In the genomic region with DNA sequence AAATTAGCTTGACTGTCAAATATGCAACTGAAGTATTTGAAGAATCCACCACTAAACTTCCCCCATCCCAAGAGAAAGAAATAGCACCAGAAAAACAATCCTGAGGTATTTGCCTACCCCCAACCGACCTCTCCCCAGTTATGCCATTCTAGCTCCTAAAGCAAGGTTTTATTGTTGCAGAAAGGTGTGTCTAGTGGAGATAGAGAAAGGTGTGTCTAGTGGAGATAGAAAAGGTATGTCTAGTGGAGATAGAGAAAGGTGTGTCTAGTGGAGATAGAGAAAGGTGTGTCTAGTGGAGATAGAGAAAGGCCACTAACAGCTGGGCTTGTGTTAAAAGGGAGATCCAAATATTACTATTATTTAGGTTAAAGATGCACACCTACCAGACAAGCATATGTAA, we compare ENCODE assay signal across 23 mouse cellular contexts.
A peak's percentile ranks its signal among the peaks of the same experiment; 100 is the strongest.
DNase-seq lines count a peak whose midpoint lies in the region; ATAC-seq and TF ChIP-seq lines count a peak whose summit lies in the region.
"Had no signal": no experiment of that assay in that cellular context is flagged by ENCODE, and none has a peak within 500 bp of the region (broad histone marks: within the 10 kb centered on the region; RNA-seq: fewer than 3 reads in every experiment).

No protein-coding gene starts in this region.

- H3K9ac ChIP-seq in intestine, embryonic 14.5 days (ENCODE audit: low read length): no peak overlapping the region
- H3K9ac ChIP-seq in intestine, postnatal 0 days (ENCODE audit: low read depth, low read length): no peak overlapping the region
- no peak overlapping the region for H3K9ac ChIP-seq in intestine, embryonic 15.5 days
- no peak overlapping the region for H3K9ac ChIP-seq in forebrain, postnatal 0 days
- H3K9ac ChIP-seq: embryonic facial prominence, embryonic 12.5 days; forebrain, embryonic 13.5 days; forebrain, embryonic 15.5 days had no signal

- no peaks in the 10 kb centered on the region for H3K4me1 ChIP-seq in intestine, embryonic 14.5 days (replicated peaks; ENCODE audit: control insufficient read depth, insufficient read depth, low read length)
- no peaks in the 10 kb centered on the region; the same call in 1 of the 2 replicates for H3K4me1 ChIP-seq in intestine, postnatal 0 days (replicated peaks; ENCODE audit: control insufficient read depth, insufficient read depth, low read length)
- no peaks in the 10 kb centered on the region for H3K4me1 ChIP-seq in intestine, embryonic 15.5 days (replicated peaks)
- 0 out of 2 replicates have a peak, but pooled peaks cover 3% of the 10 kb centered on the region for H3K4me1 ChIP-seq in forebrain, postnatal 0 days (ENCODE audit: insufficient read depth)
- H3K4me1 ChIP-seq: embryonic facial prominence, embryonic 10.5 days; embryonic facial prominence, embryonic 12.5 days; forebrain, embryonic 15.5 days had no signal

- H3K27ac ChIP-seq in intestine, embryonic 14.5 days (ENCODE audit: low read depth): no peak overlapping the region
- no peak overlapping the region for H3K27ac ChIP-seq in intestine, postnatal 0 days (ENCODE audit: low read depth, low read length)
- no peak overlapping the region for H3K27ac ChIP-seq in intestine, embryonic 15.5 days
- no peak overlapping the region for H3K27ac ChIP-seq in forebrain, postnatal 0 days (ENCODE audit: low read depth, low read length)
- H3K27ac ChIP-seq: embryonic facial prominence, embryonic 10.5 days; embryonic facial prominence, embryonic 12.5 days; forebrain, embryonic 13.5 days; forebrain, embryonic 15.5 days had no signal

- H3K4me2 ChIP-seq in intestine, embryonic 14.5 days (ENCODE audit: low read length): no peak overlapping the region
- no peak overlapping the region for H3K4me2 ChIP-seq in intestine, postnatal 0 days (replicated peaks; ENCODE audit: low read depth)
- H3K4me2 ChIP-seq in intestine, embryonic 15.5 days (replicated peaks): no peak overlapping the region
- no peak overlapping the region for H3K4me2 ChIP-seq in forebrain, postnatal 0 days (ENCODE audit: low read depth)
- H3K4me2 ChIP-seq: embryonic facial prominence, embryonic 12.5 days; forebrain, embryonic 13.5 days; forebrain, embryonic 15.5 days had no signal

- no peaks in the 10 kb centered on the region for H3K36me3 ChIP-seq in intestine, embryonic 14.5 days (ENCODE audit: control insufficient read depth, insufficient read depth, low read length)
- H3K36me3 ChIP-seq in intestine, postnatal 0 days (ENCODE audit: control insufficient read depth, insufficient read depth): no peaks in the 10 kb centered on the region
- no peaks in the 10 kb centered on the region for H3K36me3 ChIP-seq in intestine, embryonic 15.5 days
- 0 out of 2 replicates have a peak, but pooled peaks cover 11% of the 10 kb centered on the region for H3K36me3 ChIP-seq in forebrain, postnatal 0 days (ENCODE audit: insufficient read depth)
- H3K36me3 ChIP-seq: embryonic facial prominence, embryonic 10.5 days; embryonic facial prominence, embryonic 12.5 days; forebrain, embryonic 15.5 days; G1E had no signal

- no peaks in the 10 kb centered on the region for H3K27me3 ChIP-seq in intestine, embryonic 14.5 days (replicated peaks; ENCODE audit: control insufficient read depth, insufficient read depth, low read length)
- peaks cover 14% of the 10 kb centered on the region; the same call in 1 of the 2 replicates for H3K27me3 ChIP-seq in intestine, postnatal 0 days (replicated peaks; ENCODE audit: control insufficient read depth, insufficient read depth, low read length)
- no peaks in the 10 kb centered on the region for H3K27me3 ChIP-seq in intestine, embryonic 15.5 days (replicated peaks)
- no peaks in the 10 kb centered on the region for H3K27me3 ChIP-seq in forebrain, postnatal 0 days (ENCODE audit: insufficient read depth, low read length)
- H3K27me3 ChIP-seq: CH12.LX; embryonic facial prominence, embryonic 12.5 days; forebrain, embryonic 13.5 days; forebrain, embryonic 15.5 days; Patski had no signal

- no peak for TF ChIP-seq CTCF in intestine, postnatal 0 days (IDR thresholded peaks at IDR 0.05; ENCODE audit: low read depth)
- no peak for TF ChIP-seq CTCF in forebrain, postnatal 0 days (IDR thresholded peaks at IDR 0.05; ENCODE audit: low read depth)

- 51% methylated on average over 1 of the region's 1 CpGs for WGBS in intestine, embryonic 14.5 days
- 33% methylated on average over 1 of the region's 1 CpGs for WGBS in intestine, postnatal 0 days
- 50% methylated on average over 1 of the region's 1 CpGs for whole genome bisulfite sequencing in intestine, embryonic 15.5 days
- WGBS in forebrain, postnatal 0 days: 93% methylated on average over 1 of the region's 1 CpGs

- no peaks in the 10 kb centered on the region for H3K9me3 ChIP-seq in intestine, embryonic 14.5 days (ENCODE audit: control insufficient read depth, low read length)
- no peaks in the 10 kb centered on the region for H3K9me3 ChIP-seq in intestine, postnatal 0 days (ENCODE audit: control insufficient read depth)
- H3K9me3 ChIP-seq in intestine, embryonic 15.5 days: no peaks in the 10 kb centered on the region
- no peaks in the 10 kb centered on the region for H3K9me3 ChIP-seq in forebrain, postnatal 0 days (ENCODE audit: low read length)
- H3K9me3 ChIP-seq: embryonic facial prominence, embryonic 10.5 days; embryonic facial prominence, embryonic 12.5 days; forebrain, embryonic 13.5 days; forebrain, embryonic 15.5 days had no signal

- H3K4me3 ChIP-seq in intestine, embryonic 14.5 days (ENCODE audit: low read depth, low read length): no peak overlapping the region
- no peak overlapping the region for H3K4me3 ChIP-seq in intestine, postnatal 0 days (ENCODE audit: low read depth, low read length)
- H3K4me3 ChIP-seq in intestine, embryonic 15.5 days (replicated peaks): no peak overlapping the region
- H3K4me3 ChIP-seq in forebrain, postnatal 0 days (ENCODE audit: low read depth, low read length): no peak overlapping the region
- H3K4me3 ChIP-seq: embryonic facial prominence, embryonic 10.5 days; embryonic facial prominence, embryonic 12.5 days; forebrain, embryonic 13.5 days; forebrain, embryonic 15.5 days had no signal

- ATAC-seq in intestine, embryonic 14.5 days (replicated peaks; ENCODE audit: low FRiP score, low TSS enrichment, low read depth): 0 out of 2 replicates have a peak, but pooled peaks have one; percentile 37
- no peak for ATAC-seq in intestine, postnatal 0 days
- ATAC-seq in intestine, embryonic 15.5 days: peak; percentile 85
- ATAC-seq in forebrain, postnatal 0 days: no peak
- ATAC-seq: activated CD4-positive, CD25-positive, alpha-beta regulatory T cell, adult 4 months; CD4-positive, CD25-positive, alpha-beta regulatory T cell, adult 4 months; forebrain, embryonic 13.5 days; forebrain, embryonic 15.5 days; Patski had no signal

- no peak for DNase-seq in intestine, embryonic 14.5 days (ENCODE audit: low spot score)
- DNase-seq in mesoderm, embryonic 11.5 days (ENCODE audit: low read depth, low spot score): peak; percentile 17
- no peak for DNase-seq in forebrain, postnatal 0 days
- DNase-seq: adrenal gland, adult 8-10 months; adrenal gland, postnatal 14 days; adrenal gland, postnatal 36 days; B cell, adult 2 months; cerebellum, adult 11-12 months; cerebellum, adult 2 months; cerebellum, adult 9-10 months; cerebellum, postnatal 10 days; cerebellum, postnatal 25 days had no signal

Comparison
In these comparisons a context has a peak if more than half of its experiments do, and no peak if none do; other contexts are left out.
1. ATAC-seq: peak in intestine, embryonic 14.5 days (single experiment) and intestine, embryonic 15.5 days (single experiment); none in intestine, postnatal 0 days (single experiment) and forebrain, postnatal 0 days (single experiment).